In the genomic region with DNA sequence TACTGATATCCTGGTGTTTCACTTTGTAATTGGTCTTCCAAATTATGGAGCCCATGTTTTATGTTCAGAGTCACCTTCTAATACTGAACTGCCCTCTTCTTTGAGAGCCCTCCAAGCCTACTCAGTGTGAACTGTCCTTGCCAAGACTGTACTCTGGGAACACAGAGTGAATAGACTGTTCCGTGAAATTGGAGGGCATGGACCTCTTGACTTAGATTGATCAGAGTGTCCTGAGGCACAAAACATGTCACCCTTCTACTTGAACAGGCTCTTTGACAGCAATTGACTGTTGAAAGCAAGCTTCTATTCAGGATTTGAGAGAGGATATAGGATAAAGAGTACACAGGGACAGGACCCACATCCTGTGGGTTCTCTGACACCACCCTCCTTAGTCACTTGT, we compare ENCODE assay signal across 10 mouse cellular contexts.
"Had no signal": no experiment of that assay in that cellular context is flagged by ENCODE, and none has a peak within 500 bp of the region (broad histone marks: within the 10 kb centered on the region; RNA-seq: fewer than 3 reads in every experiment).

No protein-coding gene starts in this region.

- H3K4me3 ChIP-seq: limb, embryonic 10.5 days; liver, embryonic 15.5 days; midbrain, embryonic 13.5 days; stomach, embryonic 15.5 days had no signal

- H3K27ac ChIP-seq: limb, embryonic 10.5 days; liver, embryonic 15.5 days; midbrain, embryonic 13.5 days; stomach, embryonic 15.5 days had no signal

- H3K4me1 ChIP-seq: liver, embryonic 15.5 days; midbrain, embryonic 13.5 days; stomach, embryonic 15.5 days had no signal

- H3K9me3 ChIP-seq: limb, embryonic 10.5 days; liver, embryonic 15.5 days; midbrain, embryonic 13.5 days; stomach, embryonic 15.5 days had no signal

- DNase-seq: lung, adult 2 months; lung, postnatal 10 days; right cerebral cortex, postnatal 14 days; thymus, adult 2 months; thymus, postnatal 25 days had no signal

- H3K36me3 ChIP-seq: limb, embryonic 10.5 days; liver, embryonic 15.5 days; midbrain, embryonic 13.5 days; stomach, embryonic 15.5 days had no signal

- ATAC-seq: midbrain, embryonic 13.5 days had no signal

- H3K4me2 ChIP-seq: liver, embryonic 11.5 days; liver, embryonic 15.5 days; midbrain, embryonic 13.5 days; stomach, embryonic 15.5 days had no signal

- H3K27me3 ChIP-seq: liver, embryonic 15.5 days had no signal

- H3K9ac ChIP-seq: liver, embryonic 15.5 days; midbrain, embryonic 13.5 days; stomach, embryonic 15.5 days had no signal
